Mouse (Mus musculus): ENCODE data around the gene Nars2. TPM values are rescaled to one million over a fixed set of nuclear protein-coding genes. Genes with fewer than 3 reads are reported as not detected.

Gene Nars2
- polyA plus RNA-seq, 1 experiment from 2014 or later: 14.3 TPM

DNA sequence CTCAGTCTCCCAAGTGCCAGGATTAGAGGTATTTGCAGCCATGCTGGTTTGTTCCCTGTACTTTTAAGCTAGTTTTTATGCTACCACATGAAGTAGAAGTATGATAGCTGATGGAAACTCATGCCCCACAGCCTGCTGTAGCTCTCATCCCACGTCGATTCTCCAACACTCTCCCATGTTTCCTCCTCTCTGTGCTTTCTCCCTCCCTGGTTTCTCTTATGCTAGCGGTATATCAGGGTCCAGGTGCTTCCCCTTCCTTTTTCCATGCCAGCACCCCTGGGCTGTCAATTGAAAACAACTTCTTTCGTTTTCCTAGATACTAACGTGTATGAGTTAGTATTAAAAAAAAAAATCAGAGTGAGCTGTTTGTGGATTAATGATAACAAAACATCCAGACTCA is 120.8 kb downstream of the Nars2 start:
- no peak for ATAC-seq (ENCODE audit: insufficient read depth)
- Histone ChIP-seq H3K36me3 (replicated peaks) (no peaks in the 10 kb centered on the region), H3K4me1 (replicated peaks) (peaks cover 9% of the 10 kb centered on the region), H3K9me3 (replicated peaks) (no peaks in the 10 kb centered on the region), H3K4me2 (no peak overlapping the region), H3K4me3 (replicated peaks) (no peak overlapping the region), H3K27ac (replicated peaks) (no peak overlapping the region), H3K9ac (no peak overlapping the region), H3K27me3 (no peaks in the 10 kb centered on the region)
- WGBS (ENCODE audit: insufficient replicate concordance): 51% methylated on average over 5 of the region's 5 CpGs

DNA sequence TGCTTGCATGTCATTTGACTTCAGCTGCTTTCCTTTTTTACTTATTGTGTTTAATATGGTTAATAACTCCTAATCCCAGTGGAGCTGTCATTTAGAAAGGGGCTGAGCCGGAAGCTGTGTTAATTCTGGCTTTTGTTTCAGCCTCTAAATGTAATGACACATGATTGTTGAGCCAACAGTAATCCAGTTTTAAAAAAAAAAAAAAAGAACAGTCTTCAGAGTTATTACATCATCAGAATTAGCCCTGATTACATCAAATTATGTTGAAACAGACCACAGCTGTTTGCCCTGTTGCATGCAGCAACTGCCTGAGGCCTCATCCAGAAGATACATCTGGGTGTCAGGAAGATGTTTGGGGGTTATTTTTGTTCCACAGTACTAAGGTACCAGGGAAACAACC is 123.7 kb downstream of the Nars2 start:
- no peaks in the 10 kb centered on the region for H3K27me3 ChIP-seq

DNA sequence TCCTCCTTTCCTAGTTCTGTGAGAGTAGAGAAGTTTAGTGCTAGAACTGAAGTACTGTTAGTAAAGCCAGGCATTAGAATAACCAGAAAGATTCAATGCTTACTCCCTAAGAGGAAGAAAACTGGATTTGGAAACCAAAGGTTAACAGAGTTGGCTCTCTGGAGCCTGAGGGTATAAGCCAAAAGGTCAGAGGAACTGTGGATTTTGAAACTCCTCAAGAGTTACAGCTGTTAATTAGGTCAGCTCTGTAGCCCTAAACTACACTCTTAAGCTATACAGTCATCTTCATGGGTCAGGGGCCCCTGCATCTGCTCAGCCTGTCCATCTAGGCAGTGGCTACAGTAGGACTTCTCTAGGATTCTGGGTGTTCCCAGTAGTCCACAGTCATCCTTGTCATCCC is 125.7 kb downstream of the Nars2 start:
- Histone ChIP-seq H3K36me3 (replicated peaks) (no peaks in the 10 kb centered on the region), H3K27me3 (no peaks in the 10 kb centered on the region), H3K4me2 (no peak overlapping the region), H3K9me3 (replicated peaks) (no peaks in the 10 kb centered on the region), H3K4me3 (replicated peaks) (no peak overlapping the region), H3K9ac (no peak overlapping the region), H3K4me1 (replicated peaks) (peaks cover 14% of the 10 kb centered on the region), H3K27ac (replicated peaks) (no peak overlapping the region)
- no peak for ATAC-seq (ENCODE audit: insufficient read depth)

More for the DNA sequence above, 123.7 kb downstream of the Nars2 start:
- Histone ChIP-seq H3K9me3 (replicated peaks) (no peaks in the 10 kb centered on the region), H3K4me2 (no peak overlapping the region), H3K9ac (no peak overlapping the region), H3K27ac (replicated peaks) (no peak overlapping the region), H3K36me3 (replicated peaks) (no peaks in the 10 kb centered on the region), H3K4me1 (replicated peaks) (peaks cover 12% of the 10 kb centered on the region), H3K4me3 (replicated peaks) (no peak overlapping the region)
- no peak for ATAC-seq (ENCODE audit: insufficient read depth)
- 67% methylated on average over 1 of the region's 1 CpGs for WGBS (ENCODE audit: insufficient replicate concordance)

DNA sequence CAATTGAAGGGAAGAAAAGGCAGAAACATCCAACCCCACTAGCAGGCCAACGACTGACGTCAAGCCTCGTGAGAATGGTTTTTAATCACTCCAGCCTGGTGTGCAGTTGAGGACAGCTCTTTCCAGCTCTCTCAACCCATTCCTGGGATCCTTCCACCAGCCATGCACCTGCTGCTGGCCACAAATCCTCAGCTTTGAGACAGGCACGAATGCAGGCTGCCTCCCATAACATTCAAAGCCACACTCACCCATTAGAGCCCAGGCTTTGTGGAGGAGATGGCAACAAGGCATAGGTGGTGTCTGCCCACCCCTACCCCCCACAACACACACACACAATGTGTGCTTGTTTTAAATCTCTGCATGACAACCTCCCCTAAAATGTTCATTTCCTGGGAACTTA is 127.4 kb downstream of the Nars2 start:
- Histone ChIP-seq H3K27ac (replicated peaks) (no peak overlapping the region), H3K27me3 (no peaks in the 10 kb centered on the region), H3K9me3 (replicated peaks) (no peaks in the 10 kb centered on the region), H3K4me2 (no peak overlapping the region), H3K4me1 (replicated peaks) (peaks cover 31% of the 10 kb centered on the region), H3K9ac (no peak overlapping the region), H3K36me3 (replicated peaks) (no peaks in the 10 kb centered on the region), H3K4me3 (replicated peaks) (no peak overlapping the region)
- 24% methylated on average over 4 of the region's 4 CpGs for WGBS (ENCODE audit: insufficient replicate concordance)
- ATAC-seq (ENCODE audit: insufficient read depth): no peak

DNA sequence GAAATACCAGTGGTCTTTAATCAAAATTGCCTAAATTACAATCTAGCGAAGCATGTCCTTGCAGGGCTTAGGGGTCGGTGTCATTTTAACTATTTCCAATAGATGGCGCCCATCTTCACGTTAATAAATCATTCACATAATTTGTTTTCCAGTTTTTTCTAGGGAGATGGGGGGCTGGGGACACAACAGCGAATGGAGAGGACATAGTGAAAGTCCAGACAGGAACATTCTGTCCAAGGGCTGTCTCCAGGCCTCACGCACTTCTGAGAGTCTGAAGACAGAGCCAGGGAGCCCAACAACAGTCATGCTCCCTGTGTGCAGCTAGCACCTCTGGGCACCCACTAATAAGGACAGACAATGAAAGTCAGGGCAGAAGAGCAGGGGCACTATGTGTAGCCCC is 127.8 kb downstream of the Nars2 start:
- 13% methylated on average over 6 of the region's 6 CpGs for WGBS (ENCODE audit: insufficient replicate concordance)
- H3K27me3 ChIP-seq: no peaks in the 10 kb centered on the region
- peaks cover 36% of the 10 kb centered on the region for H3K4me1 ChIP-seq (replicated peaks)
- H3K4me2 ChIP-seq: peak overlapping the region; percentile 20; the same call in 1 of the 2 replicates
- H3K4me3 ChIP-seq (replicated peaks): no peak overlapping the region
- H3K27ac ChIP-seq (replicated peaks): no peak overlapping the region
- H3K9ac ChIP-seq: no peak overlapping the region
- ATAC-seq (ENCODE audit: insufficient read depth): no peak
- H3K36me3 ChIP-seq (replicated peaks): no peaks in the 10 kb centered on the region
- H3K9me3 ChIP-seq (replicated peaks): no peaks in the 10 kb centered on the region

DNA sequence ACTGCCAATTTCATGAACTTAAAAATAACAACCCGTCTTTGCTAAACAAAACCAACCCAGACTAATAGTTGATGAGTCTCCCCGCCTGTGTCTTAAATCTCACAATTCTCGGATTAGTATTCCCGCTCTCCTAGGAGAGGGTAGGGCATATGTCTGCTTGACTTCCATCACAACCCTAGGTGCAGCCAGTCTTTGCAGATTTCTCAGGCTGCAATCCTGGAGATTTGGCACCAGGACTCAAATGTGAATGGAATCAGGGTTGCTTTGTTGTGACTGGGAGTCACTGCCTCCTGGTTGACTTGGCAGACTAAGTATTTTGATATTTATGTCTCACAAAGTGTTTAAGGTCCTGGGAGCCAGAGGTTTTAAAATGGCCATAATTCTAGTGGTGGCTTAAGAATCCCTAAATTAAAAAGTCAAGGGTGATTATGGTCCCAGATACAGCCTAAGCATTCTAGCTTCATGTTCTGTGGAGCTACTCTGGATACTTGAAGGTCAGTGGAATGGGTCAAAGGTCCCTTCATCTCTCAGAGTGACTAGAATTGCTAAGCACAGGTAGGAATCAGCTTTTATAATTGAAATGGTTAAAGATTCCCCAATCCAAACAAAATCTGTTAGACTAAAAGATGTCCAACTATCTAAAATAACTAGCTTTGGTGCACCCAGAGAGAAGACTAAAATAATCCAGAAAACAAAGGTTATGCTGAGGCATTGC is 128.5 kb downstream of the Nars2 start:
- no peak overlapping the region for H3K4me3 ChIP-seq (replicated peaks)
- ATAC-seq (ENCODE audit: insufficient read depth): no peak
- no peaks in the 10 kb centered on the region for H3K36me3 ChIP-seq (replicated peaks)
- no peak overlapping the region for H3K4me2 ChIP-seq
- peaks cover 41% of the 10 kb centered on the region for H3K4me1 ChIP-seq (replicated peaks)
- H3K9me3 ChIP-seq (replicated peaks): no peaks in the 10 kb centered on the region
- 56% methylated on average over 4 of the region's 4 CpGs for WGBS (ENCODE audit: insufficient replicate concordance)
- no peak overlapping the region for H3K27ac ChIP-seq (replicated peaks)
- H3K9ac ChIP-seq: no peak overlapping the region
- H3K27me3 ChIP-seq: no peaks in the 10 kb centered on the region

DNA sequence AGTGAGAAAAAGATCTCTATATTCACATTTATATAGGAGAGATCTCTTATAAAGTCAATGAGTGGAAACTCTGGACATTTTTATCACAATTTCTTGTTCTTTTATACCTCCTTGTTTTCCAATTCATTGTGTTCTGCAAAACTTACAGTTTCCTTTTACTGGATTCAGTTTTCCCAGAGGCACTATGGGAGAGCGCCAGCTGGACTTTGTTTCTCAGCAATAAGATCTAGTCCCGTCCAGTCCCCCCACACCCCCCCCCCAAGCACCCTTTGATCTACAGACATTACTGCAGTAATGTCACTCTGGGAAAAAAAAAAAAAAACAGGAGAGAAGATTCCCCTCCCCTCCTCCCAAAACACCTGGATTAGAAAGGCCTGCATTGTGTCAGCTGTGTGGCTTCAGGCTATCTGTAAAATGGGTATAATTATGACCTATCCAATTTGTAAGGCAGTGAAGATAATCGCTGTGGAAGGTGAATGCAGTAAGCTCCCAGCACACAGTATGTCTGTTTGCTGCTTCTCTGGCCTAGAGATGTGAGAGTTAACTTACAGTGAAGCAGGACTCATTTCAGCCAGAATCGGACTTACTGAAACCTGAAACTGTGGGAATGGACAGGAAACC is 129.4 kb downstream of the Nars2 start:
- Histone ChIP-seq H3K27ac (replicated peaks) (peak overlapping the region; percentile 77), H3K27me3 (no peaks in the 10 kb centered on the region), H3K4me2 (peak overlapping the region; percentile 98), H3K9ac (peak overlapping the region; percentile 87; the same call in 1 of the 2 replicates), H3K4me3 (replicated peaks) (peak overlapping the region; percentile 88), H3K4me1 (replicated peaks) (peaks cover 44% of the 10 kb centered on the region), H3K9me3 (replicated peaks) (no peaks in the 10 kb centered on the region), H3K36me3 (replicated peaks) (no peaks in the 10 kb centered on the region)
- WGBS (ENCODE audit: insufficient replicate concordance): 45% methylated on average over 4 of the region's 4 CpGs
- ATAC-seq (ENCODE audit: insufficient read depth): no peak

DNA sequence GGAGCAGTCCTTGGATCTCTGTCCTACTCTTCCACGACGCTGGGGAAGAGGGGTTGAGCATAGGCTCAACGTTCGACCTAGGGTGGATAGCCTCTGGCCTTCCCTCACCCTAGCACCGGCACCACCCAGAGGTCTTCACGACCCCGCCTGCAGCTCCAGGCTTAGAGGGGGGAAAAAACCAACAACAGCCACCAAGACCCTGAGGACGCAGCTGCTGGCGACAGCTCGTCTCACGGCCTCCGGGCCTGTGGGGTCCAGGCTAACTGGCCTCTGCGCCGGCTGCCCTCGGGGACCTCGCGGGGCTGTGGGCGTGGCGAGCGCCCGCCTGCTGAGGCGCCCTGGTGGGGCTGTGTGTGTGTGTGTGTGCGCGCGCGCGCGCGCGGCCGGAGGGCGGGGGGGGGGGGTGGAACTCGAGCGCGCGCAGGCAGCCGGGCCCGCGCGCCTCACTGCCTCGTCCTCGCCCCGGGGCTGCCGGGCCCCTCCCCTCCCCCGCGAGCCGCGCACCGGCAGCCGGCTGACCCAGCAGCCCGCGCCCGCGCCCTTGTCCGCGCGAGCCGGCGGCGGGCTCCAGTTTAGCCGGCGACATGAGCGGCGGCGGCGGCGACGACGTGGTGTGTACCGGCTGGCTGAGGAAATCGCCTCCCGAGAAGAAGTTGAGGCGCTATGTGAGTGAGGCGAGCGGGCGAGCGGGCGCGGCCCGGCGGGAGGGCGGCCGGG is 130.1 kb downstream of the Nars2 start, which contains the start of gene Gab2:
Gab2 (plus strand) TSS at position 345 of the 717 bp plus-strand sequence.
- Histone ChIP-seq H3K27me3 (no peaks in the 10 kb centered on the region), H3K9me3 (replicated peaks) (no peaks in the 10 kb centered on the region), H3K36me3 (replicated peaks) (no peaks in the 10 kb centered on the region), H3K4me2 (peak within 1 kb of the TSS; percentile 98), H3K4me3 (replicated peaks) (peak within 1 kb of the TSS; percentile 88), H3K27ac (replicated peaks) (peak within 1 kb of the TSS; percentile 77), H3K4me1 (replicated peaks) (peaks cover 44% of the 10 kb centered on the region), H3K9ac (peak within 1 kb of the TSS; percentile 87)
- under 1% methylated on average over 63 of the region's 83 CpGs for WGBS (ENCODE audit: insufficient replicate concordance)
- ATAC-seq (ENCODE audit: insufficient read depth): peak; percentile 93

DNA sequence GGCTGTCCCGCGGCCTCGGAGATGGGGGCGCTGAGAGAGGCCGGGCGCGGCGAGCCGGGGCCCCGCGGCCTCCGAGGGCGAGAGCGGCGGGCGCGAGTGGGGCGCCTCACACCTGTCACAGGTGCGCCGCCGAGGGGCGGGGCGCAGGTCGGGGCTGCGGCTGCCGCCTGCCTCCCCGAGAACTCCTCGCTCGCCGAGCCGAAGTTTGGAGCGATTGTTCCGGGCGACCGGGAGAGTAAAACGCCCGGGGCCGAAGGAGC is 130.6 kb downstream of the Nars2 start:
- Histone ChIP-seq H3K4me2 (peak overlapping the region; percentile 98), H3K4me1 (replicated peaks) (peaks cover 44% of the 10 kb centered on the region), H3K4me3 (replicated peaks) (peak overlapping the region; percentile 88), H3K9ac (peak overlapping the region; percentile 87), H3K9me3 (replicated peaks) (no peaks in the 10 kb centered on the region), H3K27ac (replicated peaks) (peak overlapping the region; percentile 77), H3K27me3 (no peaks in the 10 kb centered on the region), H3K36me3 (replicated peaks) (no peaks in the 10 kb centered on the region)
- under 1% methylated on average over 37 of the region's 38 CpGs for WGBS (ENCODE audit: insufficient replicate concordance)
- peak; percentile 43; the same call in 1 of the 2 replicates for ATAC-seq (ENCODE audit: insufficient read depth)

DNA sequence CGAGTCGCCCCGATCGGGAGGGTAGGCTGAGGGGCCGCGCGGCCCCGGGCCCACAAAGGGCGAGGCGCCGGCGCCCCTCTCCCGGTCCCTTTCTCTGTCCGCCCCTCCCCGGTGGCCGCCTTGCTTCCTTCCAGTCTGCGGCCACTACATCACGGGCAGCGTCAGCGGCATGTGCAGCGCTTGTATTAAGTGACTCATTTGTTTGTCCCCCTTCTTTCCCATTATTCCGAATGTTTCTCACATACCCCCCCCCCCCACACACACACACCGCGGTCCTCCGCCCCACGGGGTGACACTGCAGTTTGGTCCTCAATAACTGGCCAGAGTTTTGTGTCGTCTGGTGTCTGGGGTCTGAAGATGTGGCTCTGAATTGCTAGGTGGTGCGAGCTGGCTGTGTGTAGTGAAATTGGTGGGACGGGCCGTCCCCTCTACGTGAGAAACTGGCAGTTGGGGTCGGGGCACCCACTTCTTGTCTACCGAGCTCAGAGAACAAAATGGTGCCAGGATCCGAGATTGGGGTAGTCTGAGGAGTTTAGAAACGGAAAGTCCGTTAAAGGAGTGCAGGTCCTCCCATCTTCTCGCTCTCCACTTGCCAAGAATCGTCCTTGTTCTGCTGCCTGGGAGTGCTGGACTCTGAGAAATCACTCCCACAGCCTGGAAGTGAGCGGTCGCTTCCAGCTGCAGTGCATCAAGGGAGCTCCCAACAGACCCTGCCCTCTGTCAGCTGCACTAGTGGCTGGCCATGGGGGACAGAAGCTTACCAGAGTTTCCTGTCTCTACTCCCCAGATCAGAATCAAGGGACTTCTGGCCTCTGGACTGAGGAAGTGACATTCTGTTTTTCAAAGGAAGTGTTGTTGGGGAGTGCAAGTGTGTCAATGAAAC is 131.2 kb downstream of the Nars2 start:
- H3K27me3 ChIP-seq: no peaks in the 10 kb centered on the region
- H3K4me3 ChIP-seq (replicated peaks): peak overlapping the region; percentile 88
- ATAC-seq (ENCODE audit: insufficient read depth): peak; percentile 19
- peak overlapping the region; percentile 77 for H3K27ac ChIP-seq (replicated peaks)
- H3K9ac ChIP-seq: peak overlapping the region; percentile 87
- H3K4me2 ChIP-seq: peak overlapping the region; percentile 98
- H3K4me1 ChIP-seq (replicated peaks): peaks cover 44% of the 10 kb centered on the region
- no peaks in the 10 kb centered on the region for H3K36me3 ChIP-seq (replicated peaks)
- WGBS (ENCODE audit: insufficient replicate concordance): 1% methylated on average over 40 of the region's 40 CpGs
- no peaks in the 10 kb centered on the region for H3K9me3 ChIP-seq (replicated peaks)

DNA sequence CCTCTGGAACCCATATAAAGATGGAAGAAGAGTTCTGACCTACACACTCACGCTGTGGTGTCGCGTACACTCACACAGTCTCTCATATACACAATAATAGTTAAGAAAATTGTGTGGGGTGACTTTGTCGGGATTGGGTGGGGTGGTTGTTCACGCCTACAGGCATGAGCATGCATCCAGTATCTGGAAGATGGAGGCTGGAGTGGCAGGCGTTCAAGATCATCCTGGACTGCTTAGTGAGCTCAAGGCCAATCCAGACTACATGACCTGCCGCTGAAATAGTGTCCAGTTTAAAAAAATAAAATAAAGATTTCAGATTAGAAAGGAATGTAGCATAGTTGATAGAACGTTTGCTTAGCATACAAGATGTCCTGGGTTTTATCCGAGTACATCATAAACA is 132.3 kb downstream of the Nars2 start:
- Histone ChIP-seq H3K9me3 (replicated peaks) (no peaks in the 10 kb centered on the region), H3K4me2 (peak overlapping the region; percentile 98), H3K27me3 (no peaks in the 10 kb centered on the region), H3K27ac (replicated peaks) (peak overlapping the region; percentile 77), H3K9ac (no peak overlapping the region), H3K4me1 (replicated peaks) (peaks cover 44% of the 10 kb centered on the region), H3K4me3 (replicated peaks) (peak overlapping the region; percentile 88; the same call in 1 of the 2 replicates), H3K36me3 (replicated peaks) (no peaks in the 10 kb centered on the region)
- WGBS (ENCODE audit: insufficient replicate concordance): 75% methylated on average over 9 of the region's 9 CpGs
- no peak for ATAC-seq (ENCODE audit: insufficient read depth)

Data from liver, embryonic 15.5 days (tissue).